Mouse (Mus musculus): Measurements from ENCODE around the gene Hcn3.
A peak's percentile ranks its signal among the peaks of the same experiment; 100 is the strongest.

Gene Hcn3

DNA sequence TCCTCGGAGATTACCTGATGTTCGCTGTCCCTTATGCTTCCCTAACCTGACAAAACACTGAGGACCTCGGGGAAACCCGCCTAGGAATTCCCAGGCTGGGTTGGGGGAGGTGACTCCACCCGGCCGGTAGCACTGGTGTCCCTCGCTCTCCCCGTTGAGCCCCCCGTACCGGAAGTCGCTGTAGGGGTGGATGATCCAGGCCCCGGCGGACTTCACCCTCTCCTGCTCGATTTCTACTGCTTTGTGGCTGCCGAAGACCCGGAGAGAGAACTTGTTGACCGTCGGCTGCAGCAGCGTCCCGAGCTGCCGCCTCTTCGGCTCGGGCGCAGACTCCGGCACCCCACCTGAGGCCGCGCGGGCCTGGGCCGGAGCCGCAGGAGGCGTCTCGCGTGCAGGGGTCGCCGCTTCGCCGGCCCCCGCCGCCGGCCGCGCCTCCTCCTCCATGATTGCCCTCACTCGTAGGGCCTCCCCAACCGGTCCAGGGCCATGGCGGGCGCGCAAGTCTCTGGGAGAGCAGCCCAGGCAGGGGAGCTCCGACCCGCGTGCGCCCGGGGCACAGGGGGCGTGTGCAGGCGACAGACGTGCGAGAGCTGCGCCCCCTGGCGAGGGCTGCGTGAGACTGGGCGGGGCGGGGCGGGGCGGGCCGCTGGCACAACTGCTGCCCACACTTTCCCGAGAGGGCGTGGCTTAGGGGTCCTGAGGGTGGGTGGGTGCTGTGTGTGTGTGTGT is at the start of gene Hcn3:
Gene Hcn3 (minus strand): TSS at position 581 of the 729 bp plus-strand sequence.
- DNase-seq (ENCODE audit: low read depth, low spot score): no peak

GRCm38 (mm10) chr3:89209731-89210130 is 49.7 kb upstream of the Hcn3 start:
- DNase-seq (ENCODE audit: low read depth, low spot score): no peak

- DNase-seq (ENCODE audit: low read depth, low spot score): no peak
These were observed 48.7 kb upstream of the Hcn3 start for GRCm38 (mm10) chr3:89208736-89209135.

DNA sequence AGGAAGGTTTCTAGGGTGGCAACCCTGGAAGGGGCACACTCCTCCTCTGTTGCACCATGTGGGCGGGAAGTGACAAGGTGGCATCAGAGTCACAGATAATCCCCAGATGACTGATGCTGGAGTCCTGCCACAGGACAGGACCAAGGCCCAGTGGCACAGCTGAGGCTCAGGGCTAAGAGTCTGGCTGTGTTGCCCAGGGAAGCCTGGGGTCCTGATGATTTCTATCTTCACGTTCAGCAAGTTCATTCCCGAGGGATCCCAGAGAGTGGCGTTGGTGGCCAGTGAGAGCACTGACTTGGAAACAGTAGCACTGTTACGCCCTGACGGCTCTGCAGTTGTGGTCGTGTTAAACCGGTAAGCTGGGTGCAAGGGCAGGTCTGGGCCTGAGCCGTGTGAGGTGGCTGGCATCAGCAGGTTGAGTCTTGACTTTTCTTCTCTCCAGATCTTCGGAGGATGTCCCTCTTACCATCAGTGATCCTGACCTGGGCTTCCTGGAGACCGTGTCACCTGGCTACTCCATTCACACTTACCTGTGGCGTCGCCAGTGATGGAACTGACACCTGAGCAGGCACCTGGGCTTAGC is 48.2 kb upstream of the Hcn3 start:
- DNase-seq (ENCODE audit: low read depth, low spot score): no peak

GRCm38 (mm10) chr3:89206695-89207094 is 46.7 kb upstream of the Hcn3 start:
- no peak for DNase-seq (ENCODE audit: low read depth, low spot score)

- DNase-seq (ENCODE audit: low read depth, low spot score): no peak
These were observed 46.1 kb upstream of the Hcn3 start for GRCm38 (mm10) chr3:89206079-89206478.

- DNase-seq (ENCODE audit: low read depth, low spot score): no peak
These were observed 43.1 kb upstream of the Hcn3 start for GRCm38 (mm10) chr3:89203142-89203514.

DNA sequence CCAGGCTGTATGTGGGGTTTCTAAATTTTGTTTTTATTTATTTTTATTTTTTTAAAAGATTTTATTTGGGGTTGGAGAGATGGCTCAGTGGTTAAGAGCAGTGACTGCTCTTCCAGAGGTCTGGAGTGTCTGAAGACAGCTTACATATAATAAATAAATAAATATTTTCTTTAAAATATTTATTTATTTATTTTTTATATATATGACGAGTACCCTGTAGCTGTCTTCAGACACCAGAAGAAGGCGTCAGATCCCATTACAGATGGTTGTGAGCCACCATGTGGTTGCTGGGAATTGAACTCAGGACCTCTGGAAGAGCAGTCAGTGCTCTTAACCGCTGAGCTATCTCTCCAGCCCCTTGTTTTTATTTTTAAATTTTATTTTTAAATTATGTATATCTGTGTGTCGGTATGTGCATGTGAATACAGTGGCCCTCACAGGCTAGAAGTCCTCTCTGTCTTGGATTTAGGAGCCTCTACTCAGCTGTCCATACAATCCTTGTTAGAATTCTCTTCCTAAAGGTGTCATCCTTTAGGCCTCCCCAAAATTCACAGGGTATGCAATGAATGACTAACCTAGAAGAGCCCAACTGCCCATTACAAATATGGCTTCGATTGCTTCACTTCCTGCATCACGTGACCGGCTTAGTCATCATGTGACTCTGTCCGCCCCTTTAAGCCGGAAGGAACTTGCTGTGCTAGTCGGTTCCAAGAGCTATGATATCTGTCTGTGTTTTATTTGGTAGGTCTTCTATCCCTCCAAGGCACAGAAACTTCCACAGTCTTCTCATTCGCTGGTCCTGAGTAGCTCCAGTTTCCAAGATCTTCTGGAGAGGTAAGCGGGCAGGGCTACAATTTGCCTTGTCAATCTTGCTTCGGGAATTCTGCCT is 42.5 kb upstream of the Hcn3 start, which contains the start of gene Gba:
Gene Gba (plus strand): TSS at position 676 of the 889 bp plus-strand sequence.
- peak; percentile 86 for DNase-seq (ENCODE audit: low read depth, low spot score)

GRCm38 (mm10) chr3:89199839-89200238 is 39.8 kb upstream of the Hcn3 start:
- DNase-seq (ENCODE audit: low read depth, low spot score): no peak

- DNase-seq (ENCODE audit: low read depth, low spot score): peak; percentile 92
These were observed 36.2 kb upstream of the Hcn3 start for GRCm38 (mm10) chr3:89195979-89196877.

- no peak for DNase-seq (ENCODE audit: low read depth, low spot score)
These were observed 33.9 kb upstream of the Hcn3 start for GRCm38 (mm10) chr3:89193853-89194252.

- DNase-seq (ENCODE audit: low read depth, low spot score): no peak
These were observed 33.4 kb upstream of the Hcn3 start for GRCm38 (mm10) chr3:89193351-89193750.

GRCm38 (mm10) chr3:89190436-89190835 is 30.4 kb upstream of the Hcn3 start:
- no peak for DNase-seq (ENCODE audit: low read depth, low spot score)

DNA sequence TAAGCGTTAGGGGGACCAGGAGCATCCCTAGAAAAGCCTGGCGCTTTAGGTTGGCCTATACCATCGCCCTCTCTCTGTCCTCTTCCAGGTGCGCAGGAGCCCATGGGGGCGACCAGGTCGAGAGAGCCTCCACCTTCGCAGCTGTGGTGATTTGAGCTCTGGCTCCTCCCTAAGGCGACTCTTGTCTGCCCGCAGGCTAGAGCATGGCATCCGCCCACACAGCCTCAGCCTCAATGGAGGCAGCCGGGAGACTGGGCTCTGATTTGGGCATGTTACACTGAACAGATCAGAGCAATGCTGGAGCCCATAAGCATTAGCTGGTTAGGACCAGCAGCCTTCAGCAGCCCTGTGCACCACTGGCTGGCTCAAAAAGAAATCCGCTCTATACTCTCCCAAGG is 28.5 kb upstream of the Hcn3 start:
- no peak for DNase-seq (ENCODE audit: low read depth, low spot score)

DNA sequence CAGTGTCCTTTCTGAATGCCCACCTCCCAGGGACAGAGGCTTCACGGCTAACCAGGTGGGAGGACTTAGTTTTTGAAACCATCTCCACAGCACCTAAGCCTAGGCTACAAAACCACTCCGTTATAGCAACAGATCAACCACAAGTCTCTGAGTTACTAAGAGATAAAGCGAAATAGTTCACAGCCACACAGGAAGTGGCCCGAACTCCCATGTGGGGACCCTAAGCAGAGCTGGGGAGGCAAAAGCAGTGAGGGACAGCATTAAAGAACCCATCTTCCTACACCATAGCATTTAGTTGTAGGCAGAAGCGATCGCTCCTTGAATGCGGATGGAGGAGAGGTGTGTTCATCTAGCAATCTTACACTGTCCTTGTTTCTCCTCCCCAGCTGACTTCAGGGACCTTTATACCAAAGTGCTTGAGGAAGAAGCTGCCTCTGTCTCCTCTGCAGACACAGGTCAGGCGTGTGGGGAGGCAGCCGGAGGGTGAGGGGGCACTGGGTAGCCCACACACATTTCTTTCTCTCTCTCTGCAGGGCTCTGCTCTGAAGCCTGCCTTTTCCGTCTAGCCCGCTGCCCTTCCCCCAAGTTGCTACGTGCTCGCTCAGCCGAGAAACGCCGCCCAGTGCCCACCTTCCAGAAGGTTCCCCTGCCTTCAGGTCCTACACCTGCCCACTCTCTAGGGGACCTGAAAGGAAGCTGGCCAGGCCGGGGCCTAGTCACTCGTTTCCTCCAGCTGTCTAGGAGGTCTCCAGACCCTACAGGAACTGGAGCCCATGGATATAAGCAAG is 27.9 kb upstream of the Hcn3 start:
- no peak for DNase-seq (ENCODE audit: low read depth, low spot score)

GRCm38 (mm10) chr3:89187197-89187596 is 27.2 kb upstream of the Hcn3 start:
- DNase-seq (ENCODE audit: low read depth, low spot score): no peak

- no peak for DNase-seq (ENCODE audit: low read depth, low spot score)
These were observed 23.9 kb upstream of the Hcn3 start for GRCm38 (mm10) chr3:89183959-89184315.

GRCm38 (mm10) chr3:89183058-89183958 is 23.3 kb upstream of the Hcn3 start, which contains the start of gene Fam189b:
Gene Fam189b, plus strand, starts transcription at chr3:89183143.
- DNase-seq (ENCODE audit: low read depth, low spot score): peak; percentile 71

- DNase-seq (ENCODE audit: low read depth, low spot score): no peak
These were observed 22.6 kb upstream of the Hcn3 start for GRCm38 (mm10) chr3:89182531-89183057.
